Mouse (Mus musculus): ENCODE data around the gene Abcg4.

DNA sequence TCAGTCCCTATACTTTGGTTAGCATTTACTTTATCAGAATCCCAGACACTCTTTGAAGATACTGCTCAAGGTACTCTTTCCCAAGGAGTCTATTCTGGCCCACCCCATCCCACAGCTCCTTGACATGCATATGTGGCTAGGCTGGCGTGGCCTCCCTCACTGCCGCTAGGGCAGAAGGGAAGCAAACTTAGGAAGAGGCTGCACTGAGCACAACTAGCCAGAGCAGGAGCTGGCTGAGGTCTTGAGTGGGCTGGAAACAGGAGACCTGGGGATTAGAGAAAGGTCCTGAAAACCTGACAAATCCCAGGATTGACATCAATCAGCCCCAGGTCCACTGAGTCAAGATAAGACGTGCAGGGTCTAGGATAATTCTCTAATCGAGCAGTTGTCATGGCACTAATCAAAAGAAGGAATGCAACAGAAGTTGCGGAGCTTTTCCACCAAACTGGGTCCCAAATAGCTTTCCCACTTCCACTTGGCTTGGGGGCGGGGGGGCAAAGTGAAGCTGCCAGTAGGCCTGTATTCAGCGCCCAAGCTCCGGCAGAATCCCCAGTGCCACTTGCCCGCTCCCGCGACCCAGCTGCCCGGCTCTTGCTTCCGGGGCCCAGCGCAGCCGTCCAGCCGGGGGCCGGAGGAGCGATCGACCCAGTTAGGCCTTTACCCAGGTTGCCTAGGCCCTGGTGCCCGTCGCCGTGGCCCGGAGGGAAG is 20.9 kb downstream of the Abcg4 start:
- TF ChIP-seq POLR2A (IDR thresholded peaks at IDR 0.05; ENCODE audit: control insufficient read depth, extremely low read depth, insufficient read depth, low read length, poor library complexity) (0 out of 2 replicates have a peak, but pooled peaks have one; percentile 40), CTCF (IDR thresholded peaks at IDR 0.05; ENCODE audit: borderline replicate concordance, control insufficient read depth, extremely low read depth, insufficient read depth, low read length, poor library complexity) (no peak)
